Mouse (Mus musculus) heart, adult 2 months (tissue): ENCODE data around the gene Tmem107.

Experiments used
- CTCF ChIP-seq: fragments of 200-600 bp; IDR thresholded peaks from 2 replicates; pipeline ENCODE4 v1.8.1; 2022; ENCODE audit warnings: antibody characterized with exemption, mild to moderate bottlenecking, moderate library complexity
- POLR2A ChIP-seq: fragments of 200-500 bp; IDR thresholded peaks from 2 replicates; pipeline ENCODE4 v1.6.1; 2011; ENCODE audit warnings: mild to moderate bottlenecking, low read depth, low read length, control low read depth; ENCODE audit not compliant: insufficient read depth

DNA sequence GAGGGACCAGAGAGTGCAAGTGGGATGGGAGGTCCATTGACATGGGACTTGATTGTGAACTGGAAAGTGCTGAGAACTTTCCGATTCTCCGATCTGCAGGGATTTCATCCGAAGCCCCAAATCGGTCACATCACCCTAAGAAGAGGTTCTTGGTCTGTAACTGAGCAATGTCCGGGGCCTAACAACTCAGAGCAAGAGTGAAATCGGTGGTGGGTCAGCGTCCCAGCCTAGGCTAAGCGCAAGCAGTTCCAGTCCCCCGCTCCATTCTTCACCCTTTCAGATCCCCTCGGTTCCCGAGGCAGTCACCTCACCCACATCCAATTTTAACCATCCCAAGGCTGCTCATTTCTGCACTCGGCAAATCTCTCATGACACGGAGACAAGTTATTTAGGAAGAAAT, 513 bp upstream of the Tmem107 start:
- TF ChIP-seq POLR2A = no peak
- TF ChIP-seq CTCF = no peak
